Mouse (Mus musculus) urinary bladder, postnatal 14 days (tissue): Measurements from ENCODE around the gene Cadm2.

Experiments
- DNase-seq: peaks from one replicate; pipeline ENCODE4 v3.0.0; 2021; ENCODE audit warnings: low spot score

Cadm2 gene

DNA sequence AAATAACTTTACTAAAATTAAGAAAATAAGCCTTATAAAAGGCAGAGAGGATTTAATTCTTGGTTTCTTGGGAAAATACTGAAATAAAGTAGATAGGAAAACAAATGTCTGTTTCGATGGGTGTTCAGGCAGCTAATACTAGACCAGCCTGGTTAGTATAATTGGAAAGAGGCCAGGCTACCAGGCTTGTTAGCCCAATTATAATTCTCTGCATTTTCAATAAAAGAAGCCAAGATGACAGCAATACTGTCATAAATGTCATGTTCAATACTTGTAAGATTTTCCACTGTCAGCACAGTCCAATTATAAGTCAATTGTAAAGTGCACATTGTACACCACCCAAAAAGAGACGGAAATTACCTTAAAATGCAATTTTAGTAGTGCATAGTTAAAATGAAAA is 664.8 kb downstream of the Cadm2 start:
- DNase-seq = no peak

- no peak for DNase-seq
Measured at GRCm38 (mm10) chr16:66936332-66936731, 684.4 kb downstream of the Cadm2 start.

GRCm38 (mm10) chr16:66925517-66925916 is 695.2 kb downstream of the Cadm2 start:
- DNase-seq = no peak

- DNase-seq = no peak
Measured at GRCm38 (mm10) chr16:66922753-66923152, 698.0 kb downstream of the Cadm2 start.

DNA sequence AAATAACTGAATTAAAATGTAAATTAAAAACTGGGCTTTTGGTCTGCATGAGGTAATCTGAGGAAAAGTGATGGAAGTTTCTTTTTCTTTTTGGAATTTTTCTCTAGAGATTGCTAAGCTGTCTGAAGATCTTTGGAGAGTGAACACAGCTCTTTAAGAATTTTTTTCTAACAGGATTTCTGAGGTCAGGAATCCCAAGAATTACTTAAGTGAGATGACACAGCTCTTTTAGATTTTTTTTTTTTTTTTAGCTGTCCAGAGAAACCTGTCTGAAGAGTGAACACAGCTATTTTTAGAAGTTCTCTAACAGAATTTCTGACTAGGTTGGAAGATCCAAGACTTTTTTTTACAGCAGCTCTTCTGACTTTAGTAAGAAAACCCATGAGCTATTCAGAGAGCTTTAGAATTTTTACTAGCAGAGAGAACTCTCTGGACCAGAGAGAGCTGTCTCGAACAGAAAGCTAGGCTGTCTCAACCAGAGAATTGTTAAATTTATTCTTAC is 699.2 kb downstream of the Cadm2 start:
- no peak for DNase-seq

- DNase-seq = no peak
Measured at GRCm38 (mm10) chr16:66919889-66920402, 700.8 kb downstream of the Cadm2 start.

- DNase-seq = no peak
Measured at GRCm38 (mm10) chr16:66901801-66902200, 718.9 kb downstream of the Cadm2 start.

GRCm38 (mm10) chr16:66900664-66901063 is 720.0 kb downstream of the Cadm2 start:
- DNase-seq = no peak

DNA sequence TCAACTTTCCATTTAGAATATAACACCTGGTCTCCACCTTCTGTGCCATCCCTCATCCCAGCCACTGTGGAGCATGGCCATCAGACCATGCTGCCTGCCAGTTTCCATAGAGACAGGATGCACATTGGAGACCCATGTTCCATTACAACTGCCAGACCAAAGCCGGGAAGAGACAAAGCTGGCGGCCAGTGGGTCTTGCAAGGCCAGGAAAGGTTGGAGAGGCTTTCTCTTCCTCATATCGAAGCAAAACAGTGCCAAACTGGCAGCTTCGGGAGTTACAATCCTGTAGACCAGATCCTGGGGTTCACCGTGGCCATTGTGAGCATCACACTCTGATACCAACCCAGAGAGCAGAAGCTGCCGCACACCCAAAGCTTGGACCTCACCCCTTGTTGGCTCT is 728.3 kb downstream of the Cadm2 start:
- no peak for DNase-seq

DNA sequence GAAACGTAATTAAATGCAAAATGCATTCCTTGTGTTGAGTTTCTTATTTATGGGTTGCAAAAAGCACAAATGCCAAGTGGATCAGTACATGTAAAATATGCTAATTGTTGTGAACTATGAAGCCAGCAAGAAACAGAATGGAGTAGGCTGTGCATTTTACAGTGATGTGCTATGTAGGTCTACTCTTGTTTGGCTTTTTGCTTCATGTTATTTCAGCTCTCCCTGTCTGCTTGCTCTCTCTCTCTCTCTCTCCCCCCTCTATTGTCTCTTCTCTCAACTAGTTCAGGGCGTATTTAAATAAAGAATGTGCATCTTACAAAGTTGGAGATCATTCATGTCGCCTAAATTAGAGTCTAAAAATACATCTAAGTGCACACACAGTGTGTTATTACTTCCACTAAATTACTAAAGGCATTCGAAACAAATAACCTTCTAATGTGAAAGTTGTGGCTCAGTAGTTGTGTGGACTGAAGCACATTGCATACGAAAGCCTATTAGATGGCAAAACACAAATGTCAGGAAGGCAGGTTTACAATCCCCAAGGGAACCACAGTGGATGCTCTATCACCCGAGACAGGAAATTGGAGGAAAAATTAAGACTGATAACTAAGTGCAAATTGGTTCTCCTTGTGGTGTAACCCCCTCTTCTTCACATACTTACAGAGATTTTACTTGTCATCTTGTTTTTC is 729.0 kb downstream of the Cadm2 start:
- DNase-seq = no peak

- no peak for DNase-seq
Measured at GRCm38 (mm10) chr16:66889907-66890306, 730.8 kb downstream of the Cadm2 start.

- DNase-seq = no peak
Measured at GRCm38 (mm10) chr16:66882597-66882996, 738.1 kb downstream of the Cadm2 start.

DNA sequence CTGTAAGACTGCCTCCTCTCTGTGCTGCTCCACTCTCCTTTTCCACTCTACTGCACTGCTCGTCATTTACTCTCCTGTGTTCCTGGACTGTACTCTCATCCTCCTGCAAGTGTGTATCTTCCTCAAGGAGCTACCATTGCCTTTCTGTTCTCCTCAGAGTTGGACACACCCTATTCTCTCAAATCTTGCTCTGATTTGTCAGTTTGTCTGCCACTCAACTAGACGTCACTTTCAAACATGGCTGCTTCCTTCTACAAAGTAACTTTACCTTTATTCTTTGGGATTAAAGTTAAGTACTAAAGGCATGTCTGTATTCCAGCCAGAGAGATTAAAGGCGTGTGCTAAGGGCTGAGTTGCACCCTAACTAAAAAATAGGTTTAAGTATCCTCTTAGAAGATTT is 749.5 kb downstream of the Cadm2 start:
- no peak for DNase-seq

DNA sequence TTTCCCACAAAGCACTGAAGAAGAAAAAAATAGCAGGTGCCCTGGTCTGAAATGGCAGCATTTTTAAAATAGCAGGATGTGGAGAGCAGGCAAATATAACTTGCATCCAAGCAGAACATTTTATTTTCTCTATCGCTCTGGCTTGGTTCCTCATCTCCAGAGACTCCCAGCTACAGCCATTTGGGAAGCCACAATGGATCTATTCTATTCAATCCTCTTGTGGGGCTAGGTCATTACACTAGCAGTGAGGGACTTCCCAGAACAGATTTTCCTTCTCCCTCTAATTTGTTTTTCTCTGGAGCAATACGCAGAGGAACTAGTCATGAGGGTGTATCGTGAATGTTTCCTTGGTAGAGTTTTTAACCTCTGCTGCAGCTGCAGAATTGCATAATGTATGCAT is 769.7 kb downstream of the Cadm2 start:
- DNase-seq = no peak

DNA sequence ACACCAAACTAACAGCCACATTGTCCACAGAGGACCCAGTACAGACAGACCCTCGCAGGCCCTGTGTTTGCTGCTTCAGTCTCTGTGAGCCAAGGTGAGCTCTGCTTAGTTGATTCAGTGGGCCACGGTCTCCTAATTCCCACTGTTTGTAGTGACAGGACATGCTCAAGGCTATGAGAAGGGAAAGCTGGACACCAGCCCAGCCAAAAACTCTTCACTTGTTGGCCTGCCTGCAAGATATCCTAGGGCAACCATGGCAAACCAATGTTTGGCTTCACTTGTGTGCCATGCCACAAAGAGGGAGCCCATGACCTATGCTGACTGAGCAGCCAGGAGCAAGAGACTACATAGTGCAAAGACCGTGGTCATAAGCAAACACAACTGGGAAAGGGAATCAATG is 795.8 kb downstream of the Cadm2 start:
- DNase-seq = no peak

DNA sequence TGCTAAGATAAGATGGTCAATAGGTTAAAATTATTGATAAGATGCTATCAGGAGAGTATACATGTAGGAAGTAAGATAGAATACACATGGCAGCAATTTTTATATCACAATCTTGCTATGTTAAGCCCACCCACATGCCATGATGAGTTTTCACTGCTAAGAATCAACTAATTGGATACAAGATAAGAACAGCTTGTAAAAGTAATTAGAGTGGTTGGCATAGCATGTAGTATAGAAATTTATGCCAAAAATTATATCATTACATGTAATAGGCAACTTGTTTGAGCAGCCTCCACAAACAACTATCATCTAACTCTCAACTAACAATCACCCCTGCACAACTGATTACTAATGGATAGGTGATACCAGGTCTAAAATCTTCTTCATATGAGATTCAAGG is 809.2 kb downstream of the Cadm2 start:
- DNase-seq = no peak

DNA sequence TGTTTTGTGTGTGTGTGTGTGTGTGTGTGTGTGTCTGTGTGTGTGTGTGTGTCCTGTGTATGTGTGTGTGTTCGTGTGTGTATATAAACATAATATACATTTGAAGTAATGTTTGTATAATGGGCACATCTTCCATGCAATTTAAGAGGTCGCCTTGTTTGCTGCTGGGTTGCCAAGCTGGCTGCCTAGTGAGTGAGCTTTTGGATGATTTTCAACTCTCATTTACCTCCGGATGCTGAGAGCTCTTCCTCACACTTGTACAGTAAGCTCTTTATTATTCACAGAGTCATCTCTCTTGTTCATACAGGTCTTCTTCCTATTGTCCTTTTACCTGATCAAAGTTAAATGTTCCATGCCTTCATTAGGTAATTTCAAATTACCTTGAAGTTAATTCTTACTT is 822.5 kb downstream of the Cadm2 start:
- no peak for DNase-seq

GRCm38 (mm10) chr16:66793067-66793466 is 827.6 kb downstream of the Cadm2 start:
- no peak for DNase-seq

- DNase-seq = no peak
Measured at GRCm38 (mm10) chr16:66771883-66772282, 848.8 kb downstream of the Cadm2 start.

GRCm38 (mm10) chr16:66769545-66769944 is 851.2 kb downstream of the Cadm2 start:
- DNase-seq = no peak

GRCm38 (mm10) chr16:66768684-66769389 is 851.9 kb downstream of the Cadm2 start:
- DNase-seq = no peak

DNA sequence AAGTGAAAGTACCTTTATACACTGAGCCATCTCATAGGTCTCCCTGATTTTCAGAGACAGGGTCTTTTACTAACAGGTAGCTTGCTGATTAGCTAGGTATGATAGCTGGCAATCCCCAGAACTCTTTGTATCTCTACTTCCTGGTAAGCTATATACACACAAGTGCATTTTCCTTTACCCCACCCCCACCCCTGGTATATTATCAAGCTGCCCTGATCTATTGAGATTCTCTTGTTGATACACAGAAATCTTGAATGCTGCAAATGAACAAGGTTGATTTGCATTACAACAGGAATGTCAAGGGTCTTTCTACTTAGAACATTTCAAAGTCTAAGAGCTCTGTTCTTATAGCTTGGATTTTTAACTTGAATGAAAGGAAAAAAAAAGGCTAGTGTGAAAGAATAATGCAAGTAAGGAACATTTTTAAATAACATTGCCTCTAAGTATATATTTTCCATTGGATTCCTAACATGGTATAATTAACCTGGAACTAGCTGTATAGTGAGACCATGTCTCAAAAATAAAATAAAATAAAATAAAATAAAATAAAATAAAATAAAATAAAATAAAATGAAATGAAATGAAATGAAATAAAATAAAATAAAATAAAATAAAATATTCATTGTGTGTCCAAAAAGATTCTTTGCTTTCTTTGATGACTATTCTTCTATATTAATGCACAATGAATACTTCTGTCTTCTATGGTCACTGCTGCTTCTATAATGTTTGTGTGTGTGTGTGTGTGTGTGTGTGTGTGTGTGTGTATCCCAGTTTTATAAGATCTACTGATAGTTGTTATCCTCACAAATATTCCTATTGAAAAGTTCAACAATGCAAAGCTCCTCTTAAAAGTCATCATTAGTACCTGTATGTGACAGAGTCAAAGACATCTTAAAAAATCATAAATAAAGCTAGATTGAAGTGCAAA is 858.9 kb downstream of the Cadm2 start:
- no peak for DNase-seq
